ENCODE assay signal across 8 mouse cellular contexts in the genomic region with DNA sequence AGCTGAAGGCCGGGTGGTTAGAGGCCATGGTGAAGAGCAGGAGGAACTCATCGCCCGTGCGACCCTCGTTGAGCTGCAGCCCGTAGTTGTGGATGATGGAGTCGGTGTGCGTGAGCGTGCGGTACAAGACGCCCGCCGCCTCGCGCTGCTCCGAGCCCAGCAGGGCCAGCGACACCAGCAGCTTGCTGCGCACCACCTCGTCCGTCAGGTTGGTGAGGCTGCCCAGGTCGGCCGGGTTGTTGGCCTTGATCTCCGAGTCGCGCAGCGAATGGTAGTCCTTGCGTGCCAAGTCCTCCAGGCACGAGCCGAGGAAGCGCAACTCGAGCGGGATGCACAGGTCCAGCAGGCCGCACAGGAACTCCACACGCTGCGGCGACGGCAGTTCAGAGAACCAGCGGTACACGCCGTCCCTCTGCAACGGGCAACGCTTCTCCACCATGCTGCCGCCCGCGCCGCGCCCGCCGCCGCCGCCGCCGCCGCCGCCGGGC. TPM values are rescaled to one million over a fixed set of nuclear protein-coding genes. Genes with fewer than 3 reads are reported as not detected.
DNase-seq lines count a peak whose midpoint lies in the region; ATAC-seq and TF ChIP-seq lines count a peak whose summit lies in the region.

No protein-coding gene starts in this region.

- under 1% methylated on average over 56 of the region's 56 CpGs for WGBS in forebrain, embryonic 11.5 days
- under 1% methylated on average over 36 of the region's 56 CpGs for WGBS in hindbrain, embryonic 13.5 days
- 2% methylated on average over 56 of the region's 56 CpGs for WGBS in liver, embryonic 14.5 days (ENCODE audit: insufficient replicate concordance)

- no peaks in the 10 kb centered on the region for H3K9me3 ChIP-seq in forebrain, embryonic 11.5 days (ENCODE audit: control insufficient read depth, low read length)
- H3K9me3 ChIP-seq in hindbrain, embryonic 13.5 days = no peaks in the 10 kb centered on the region
- no peaks in the 10 kb centered on the region for H3K9me3 ChIP-seq in liver, embryonic 14.5 days (ENCODE audit: control insufficient read depth, low read length)

- no peak for TF ChIP-seq EP300 in liver, embryonic 14.5 days (IDR thresholded peaks at IDR 0.05; ENCODE audit: low read depth)

- intact Hi-C loops in left cerebral cortex, adult 2 months (cut with DNase I) = loop anchor here (2.0 to 5.0 kb wide), 2 partner anchors 79 to 255 kb away; partner anchors contain the start of gene Slc7a5

- TF ChIP-seq CTCF in left cerebral cortex, adult 2 months (IDR thresholded peaks at IDR 0.05) = no peak
- TF ChIP-seq CTCF in liver, embryonic 14.5 days (IDR thresholded peaks at IDR 0.05; ENCODE audit: low read depth) = no peak

- H3K4me1 ChIP-seq in forebrain, embryonic 11.5 days (replicated peaks; ENCODE audit: control insufficient read depth, insufficient read depth, low read length) = peaks cover 33% of the 10 kb centered on the region
- peaks cover 65% of the 10 kb centered on the region for H3K4me1 ChIP-seq in hindbrain, embryonic 13.5 days (replicated peaks)
- H3K4me1 ChIP-seq in liver, embryonic 14.5 days (replicated peaks; ENCODE audit: control insufficient read depth in 2 of 2, insufficient read depth in 2 of 2, low read length in 1 of 2) = no peaks in the 10 kb centered on the region

- H3K9ac ChIP-seq in forebrain, embryonic 11.5 days (ENCODE audit: low read length) = peak overlapping the region; percentile 81
- peak overlapping the region; percentile 93 for H3K9ac ChIP-seq in hindbrain, embryonic 13.5 days
- H3K9ac ChIP-seq in liver, embryonic 14.5 days (replicated peaks) = no peak overlapping the region

- H3K27ac ChIP-seq in left cerebral cortex, adult 2 months = peak overlapping the region; percentile 77
- H3K27ac ChIP-seq in forebrain, embryonic 11.5 days (ENCODE audit: low read depth, low read length) = no peak overlapping the region; the same call in 1 of the 2 replicates
- H3K27ac ChIP-seq in hindbrain, embryonic 13.5 days = peak overlapping the region; percentile 86
- H3K27ac ChIP-seq in liver, embryonic 14.5 days = no peak overlapping the region

- no peaks in the 10 kb centered on the region; the same call in 1 of the 2 replicates for H3K36me3 ChIP-seq in forebrain, embryonic 11.5 days (ENCODE audit: control insufficient read depth, insufficient read depth, low read length)
- H3K36me3 ChIP-seq in hindbrain, embryonic 13.5 days = no peaks in the 10 kb centered on the region
- H3K36me3 ChIP-seq in liver, embryonic 14.5 days (replicated peaks; ENCODE audit: control insufficient read depth, insufficient read depth, low read depth) = no peaks in the 10 kb centered on the region

- H3K4me2 ChIP-seq in forebrain, embryonic 11.5 days (ENCODE audit: low read depth, low read length, severe bottlenecking) = peak overlapping the region; percentile 97
- peak overlapping the region; percentile 98 for H3K4me2 ChIP-seq in hindbrain, embryonic 13.5 days
- peak overlapping the region; percentile 56 for H3K4me2 ChIP-seq in liver, embryonic 14.5 days (ENCODE audit: low read depth)

- H3K4me3 ChIP-seq in left cerebral cortex, adult 2 months = peak overlapping the region; percentile 78
- peak overlapping the region; percentile 82 for H3K4me3 ChIP-seq in forebrain, embryonic 11.5 days (ENCODE audit: low read depth, low read length)
- peak overlapping the region; percentile 93 for H3K4me3 ChIP-seq in hindbrain, embryonic 13.5 days
- peak overlapping the region; percentile 37 to 50 for H3K4me3 ChIP-seq in liver, embryonic 14.5 days (ENCODE audit: insufficient read depth in 1 of 2, low read depth in 2 of 2, low read length in 2 of 2)

- DNase-seq in left cerebral cortex, adult 2 months (ENCODE audit: extremely low spot score in 1 of 2, low spot score in 2 of 2) = peak; percentile 43 to 49
- no peak for DNase-seq in left cerebral cortex, adult 11 months (ENCODE audit: low spot score)
- peak; percentile 80 for DNase-seq in brain, adult 2 months (ENCODE audit: low read depth, low spot score)
- peak; percentile 80 for DNase-seq in forebrain, embryonic 11.5 days (ENCODE audit: low spot score)
- DNase-seq in liver, embryonic 14.5 days (ENCODE audit: low read depth in 3 of 3, low spot score in 3 of 3) = no peak
- peak; percentile 69 for DNase-seq in retina, postnatal 1 day

- ATAC-seq in forebrain, embryonic 11.5 days (replicated peaks; ENCODE audit: low FRiP score) = no peak
- no peak for ATAC-seq in hindbrain, embryonic 13.5 days (ENCODE audit: low FRiP score)
- ATAC-seq in liver, embryonic 14.5 days (ENCODE audit: insufficient read depth) = no peak
- ATAC-seq in activated CD4-positive, CD25-positive, alpha-beta regulatory T cell, adult 4 months = no peak

- no peaks in the 10 kb centered on the region for H3K27me3 ChIP-seq in forebrain, embryonic 11.5 days (ENCODE audit: control insufficient read depth, insufficient read depth, low read length)
- H3K27me3 ChIP-seq in hindbrain, embryonic 13.5 days = no peaks in the 10 kb centered on the region
- H3K27me3 ChIP-seq in liver, embryonic 14.5 days (ENCODE audit: control insufficient read depth, insufficient read depth, low read length) = peaks cover 45% of the 10 kb centered on the region

RNA-seq across cellular contexts. Expression of gene Zcchc14, which starts 0.8 kb away (rescaled TPM):
- total RNA-seq in left cerebral cortex, adult 2 months (2021) = 10 to 100 TPM; 69.6 to 72.8 TPM
- polyA plus RNA-seq in forebrain, embryonic 11.5 days (2014; fragmentation: Nextera tagmentation; extraction: Ambion mirVana) = 27.1 and 27.4 TPM in 2 replicates
- 27.5 and 28.3 TPM in 2 replicates for polyA plus RNA-seq in hindbrain, embryonic 13.5 days (2015; fragmentation: Nextera tagmentation; extraction: Ambion mirVana)
- 1.6 and 1.7 TPM in 2 replicates for polyA plus RNA-seq in liver, embryonic 14.5 days (2012; rRNA removed)
- 1.3 and 1.5 TPM in 2 replicates for polyA plus RNA-seq in liver, embryonic 14.5 days (2014; fragmentation: Nextera tagmentation; extraction: Ambion mirVana)
- polyA plus RNA-seq in activated CD4-positive, CD25-positive, alpha-beta regulatory T cell, adult 4 months (2017; shearing (Covaris generic)) = under 1 TPM in 1 of 2 experiments, not detected in 1; 0.21 TPM

Comparison
In these comparisons a context has a peak if more than half of its experiments do, and no peak if none do; other contexts are left out.
1. DNase-seq: peak in left cerebral cortex, adult 2 months (2 of 2), brain, adult 2 months (single experiment), forebrain, embryonic 11.5 days (single experiment) and retina, postnatal 1 day (single experiment); none in left cerebral cortex, adult 11 months (single experiment) and liver, embryonic 14.5 days (0 of 3).
2. H3K27ac ChIP-seq: peak in left cerebral cortex, adult 2 months (single experiment) and hindbrain, embryonic 13.5 days (single experiment); none in forebrain, embryonic 11.5 days (single experiment) and liver, embryonic 14.5 days (single experiment).
3. RNA of gene Zcchc14, which starts 0.8 kb away (polyA plus RNA-seq): 27.5 to 28.3 TPM in hindbrain, embryonic 13.5 days and 27.1 to 27.4 TPM in forebrain, embryonic 11.5 days; 1.3 to 1.7 TPM in liver, embryonic 14.5 days and 0.21 TPM in activated CD4-positive, CD25-positive, alpha-beta regulatory T cell, adult 4 months; every median in the first group is over 10 times any median in the second.
4. Peak in every context shown above with its lines, with median percentiles within 50 percentile points of each other: H3K4me3 ChIP-seq and H3K4me2 ChIP-seq.